Mouse (Mus musculus) brain, embryonic 18.5 days (tissue): Measurements from ENCODE around the gene Lrp2.

Experiments used
- DNase-seq: peaks from one replicate; pipeline ENCODE4 v3.0.0-alpha.2; 2012; ENCODE audit warnings: low read depth, low spot score

Lrp2 gene

GRCm38 (mm10) chr2:69401891-69402290, 184.0 kb downstream of the Lrp2 start:
- DNase-seq = no peak

- DNase-seq = no peak
Observed at GRCm38 (mm10) chr2:69400866-69401604, 184.8 kb downstream of the Lrp2 start.

- DNase-seq = no peak
Observed at GRCm38 (mm10) chr2:69396760-69397435, 189.0 kb downstream of the Lrp2 start.

- no peak for DNase-seq
Observed at GRCm38 (mm10) chr2:69395597-69396248, 190.1 kb downstream of the Lrp2 start.

GRCm38 (mm10) chr2:69393947-69394346, 191.9 kb downstream of the Lrp2 start:
- DNase-seq = no peak

- no peak for DNase-seq
Observed at GRCm38 (mm10) chr2:69386118-69386871, 199.6 kb downstream of the Lrp2 start.

- DNase-seq = no peak
Observed at GRCm38 (mm10) chr2:69382838-69383237, 203.0 kb downstream of the Lrp2 start.

GRCm38 (mm10) chr2:69381740-69382139, 204.1 kb downstream of the Lrp2 start:
- no peak for DNase-seq

GRCm38 (mm10) chr2:69380281-69380680, 205.6 kb downstream of the Lrp2 start, which contains the start of gene Dhrs9:
TSS of gene Dhrs9 (plus strand) at chr2:69380445.
- no peak for DNase-seq

GRCm38 (mm10) chr2:69379801-69380200, 206.1 kb downstream of the Lrp2 start:
- DNase-seq = no peak

GRCm38 (mm10) chr2:69376780-69377179, 209.1 kb downstream of the Lrp2 start:
- DNase-seq = no peak
